In genomic region chr11:119235596-119235995, GRCm38 (mm10) we compare ENCODE assay signal across 8 mouse cellular contexts. TPM values are rescaled to one million over a fixed set of nuclear protein-coding genes. Genes with fewer than 3 reads are reported as not detected.
A peak's percentile ranks its signal among the peaks of the same experiment; 100 is the strongest.
DNase-seq lines count a peak whose midpoint lies in the region.

No protein-coding gene starts in this region.

- peak; percentile 84 to 90 for DNase-seq in cerebellum, postnatal 14 days
- DNase-seq in cerebellum, adult 11-12 months, result no peak
- DNase-seq in layer of hippocampus, postnatal 10 days (ENCODE audit: low spot score in 2 of 2), result peak; percentile 75
- no peak for DNase-seq in layer of hippocampus, adult 9-10 months (ENCODE audit: low spot score)
- DNase-seq in R1 (ENCODE audit: low read depth, low spot score), result peak; percentile 88
- DNase-seq in forelimb bud, embryonic 11.5 days (ENCODE audit: low read depth, low spot score), result peak; percentile 73
- DNase-seq in mesoderm, embryonic 11.5 days (ENCODE audit: low read depth, low spot score), result peak; percentile 73
- peak; percentile 88 for DNase-seq in thymus, postnatal 4 days

RNA-seq across cellular contexts. Expression of gene Ccdc40, which starts 7.2 kb away (rescaled TPM):
- total RNA-seq in layer of hippocampus, postnatal 10 days (2021), result 1 to 10 TPM; 4.8 to 5.2 TPM

RNA-seq across cellular contexts. Expression of gene Tbc1d16, which starts 7.3 kb away (rescaled TPM):
- 100 to 1,000 TPM; 111 to 115 TPM for total RNA-seq in layer of hippocampus, postnatal 10 days (2021)

RNA-seq across cellular contexts. Expression of gene Gaa, which starts 32.1 kb away (rescaled TPM):
- 100 to 1,000 TPM; 131 to 136 TPM for total RNA-seq in layer of hippocampus, postnatal 10 days (2021)

Comparison
In these comparisons a context has a peak if more than half of its experiments do, and no peak if none do; other contexts are left out.
1. DNase-seq: peak in cerebellum, postnatal 14 days (2 of 2), layer of hippocampus, postnatal 10 days (2 of 2), R1 (single experiment), forelimb bud, embryonic 11.5 days (single experiment), mesoderm, embryonic 11.5 days (single experiment) and thymus, postnatal 4 days (single experiment); none in cerebellum, adult 11-12 months (single experiment) and layer of hippocampus, adult 9-10 months (single experiment).